8 mouse cellular contexts compared by ENCODE assay signal in genomic region chr15:75062030-75062574, GRCm38 (mm10). TPM values are rescaled to one million over a fixed set of nuclear protein-coding genes. Genes with fewer than 3 reads are reported as not detected.
A peak's percentile ranks its signal among the peaks of the same experiment; 100 is the strongest.
DNase-seq lines count a peak whose midpoint lies in the region.

No protein-coding gene starts in this region.

- peak; percentile 73 to 85 for DNase-seq in CD8-positive naive resting alpha-beta T cell, adult 2 months (ENCODE audit: low read depth in 2 of 2, low spot score in 2 of 2)
- peak; percentile 31 to 49 for DNase-seq in adrenal gland, postnatal 4 days (ENCODE audit: low spot score in 2 of 2)
- peak; percentile 8 for DNase-seq in embryo, embryonic 11.5 days (ENCODE audit: low read depth, low spot score)
- DNase-seq in heart, adult 9 months (ENCODE audit: low spot score in 2 of 2): peak; percentile 24 to 43
- DNase-seq in layer of hippocampus, adult 11-12 months (ENCODE audit: low spot score): peak; percentile 69
- DNase-seq in lung, adult 18-20 months: peak; percentile 54 to 65
- peak; percentile 51 for DNase-seq in ovary, postnatal 14 days (ENCODE audit: low spot score)
- DNase-seq in thymus, adult 18-20 months: peak; percentile 46 to 57

RNA-seq across cellular contexts. Expression of gene Ly6c1, which starts 13.5 kb away (rescaled TPM):
- total RNA-seq in adrenal gland, postnatal 4 days (2021): 10 to 100 TPM; 37.4 to 39.6 TPM

RNA-seq across cellular contexts. Expression of gene Ly6c2, which starts 49.7 kb away (rescaled TPM):
- total RNA-seq in adrenal gland, postnatal 4 days (2021): 1 to 10 TPM; 3.8 to 4.5 TPM

Comparison
In these comparisons a context has a peak if more than half of its experiments do, and no peak if none do; other contexts are left out.
1. Peak in every context shown above with its lines: DNase-seq.
2. DNase-seq: peak in every context shown above with its lines; median percentile 79 in CD8-positive naive resting alpha-beta T cell, adult 2 months; 69 in layer of hippocampus, adult 11-12 months; 60 in lung, adult 18-20 months; 52 in thymus, adult 18-20 months; 51 in ovary, postnatal 14 days; 40 in adrenal gland, postnatal 4 days; 34 in heart, adult 9 months; 8 in embryo, embryonic 11.5 days.